Comparison of ENCODE assay signal across 11 mouse cellular contexts in the genomic region with DNA sequence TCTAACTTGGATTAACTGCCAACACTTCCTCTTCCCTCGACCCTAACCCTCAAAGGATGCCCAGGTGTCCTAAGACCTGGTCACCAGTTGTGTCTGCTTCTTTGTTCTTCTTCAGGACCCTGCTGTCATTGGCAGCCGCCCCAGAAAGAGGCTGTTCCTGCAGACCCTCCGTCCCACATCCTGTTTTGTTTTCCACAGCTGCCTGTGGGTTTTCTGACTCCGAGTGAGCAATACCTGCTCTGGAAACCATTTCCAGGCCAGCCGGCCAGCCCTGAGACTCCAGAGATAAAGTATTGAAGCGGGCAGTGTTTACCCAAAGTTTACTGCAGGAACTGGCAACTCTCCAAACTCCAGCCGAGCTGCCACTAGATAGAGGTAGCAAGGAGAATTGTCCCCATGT.
DNase-seq lines count a peak whose midpoint lies in the region; ATAC-seq and TF ChIP-seq lines count a peak whose summit lies in the region.
"Had no signal": no experiment of that assay in that cellular context is flagged by ENCODE, and none has a peak within 500 bp of the region (broad histone marks: within the 10 kb centered on the region; RNA-seq: fewer than 3 reads in every experiment).

No protein-coding gene starts in this region.

- no peak for TF ChIP-seq POLR2A in liver, adult 2 months (IDR thresholded peaks at IDR 0.05; ENCODE audit: extremely low read depth, insufficient read depth, low read length)
- no peak for TF ChIP-seq POLR2A in thymus, adult 2 months (IDR thresholded peaks at IDR 0.05; ENCODE audit: control insufficient read depth, extremely low read depth, insufficient read depth, low read length, poor library complexity)

- 8% methylated on average over 7 of the region's 7 CpGs for WGBS in liver, adult 2 months
- 8% methylated on average over 7 of the region's 7 CpGs for WGBS in liver, postnatal 0 days (ENCODE audit: insufficient replicate concordance)
- 9% methylated on average over 7 of the region's 7 CpGs for WGBS in intestine, embryonic 15.5 days
- WGBS in thymus, adult 2 months = 7% methylated on average over 7 of the region's 7 CpGs

- H3K27ac ChIP-seq in liver, adult 2 months (replicated peaks; ENCODE audit: insufficient read depth, low read depth, low read length) = no peak overlapping the region
- H3K27ac ChIP-seq in liver, postnatal 0 days (ENCODE audit: low read depth) = no peak overlapping the region
- H3K27ac ChIP-seq in intestine, embryonic 15.5 days = peak overlapping the region; percentile 22; the same call in 1 of the 2 replicates
- H3K27ac ChIP-seq in thymus, adult 2 months (ENCODE audit: control insufficient read depth, insufficient read depth, low read length) = peak overlapping the region; percentile 99

- H3K4me1 ChIP-seq in liver, adult 2 months (ENCODE audit: control insufficient read depth, insufficient read depth, low read length) = peaks cover 14% of the 10 kb centered on the region
- H3K4me1 ChIP-seq in liver, postnatal 0 days (ENCODE audit: insufficient read depth) = 0 out of 2 replicates have a peak, but pooled peaks cover 4% of the 10 kb centered on the region
- no peaks in the 10 kb centered on the region for H3K4me1 ChIP-seq in intestine, embryonic 15.5 days (replicated peaks)
- H3K4me1 ChIP-seq in thymus, adult 2 months (replicated peaks; ENCODE audit: control insufficient read depth, insufficient read depth, low read length) = peaks cover 27% of the 10 kb centered on the region

- no peaks in the 10 kb centered on the region for H3K36me3 ChIP-seq in liver, adult 2 months (ENCODE audit: control insufficient read depth, insufficient read depth, low read length)
- no peaks in the 10 kb centered on the region for H3K36me3 ChIP-seq in liver, postnatal 0 days (replicated peaks; ENCODE audit: insufficient read depth, low read length)
- H3K36me3 ChIP-seq in intestine, embryonic 15.5 days = no peaks in the 10 kb centered on the region
- H3K36me3 ChIP-seq in thymus, adult 2 months (ENCODE audit: control insufficient read depth, insufficient read depth, low read length) = no peaks in the 10 kb centered on the region

- no peaks in the 10 kb centered on the region for H3K27me3 ChIP-seq in liver, adult 2 months (ENCODE audit: control insufficient read depth, insufficient read depth, low read length)
- H3K27me3 ChIP-seq in liver, postnatal 0 days (ENCODE audit: insufficient read depth, low read length) = no peaks in the 10 kb centered on the region
- no peaks in the 10 kb centered on the region for H3K27me3 ChIP-seq in intestine, embryonic 15.5 days (replicated peaks)
- no peaks in the 10 kb centered on the region for H3K27me3 ChIP-seq in thymus, adult 2 months (ENCODE audit: control insufficient read depth, insufficient read depth, low read length)

- H3K9ac ChIP-seq in liver, adult 2 months (ENCODE audit: low read depth, low read length) = no peak overlapping the region
- H3K9ac ChIP-seq in liver, postnatal 0 days (replicated peaks) = no peak overlapping the region
- H3K9ac ChIP-seq in intestine, embryonic 15.5 days = no peak overlapping the region

- no peaks in the 10 kb centered on the region for H3K9me3 ChIP-seq in liver, postnatal 0 days (ENCODE audit: low read length)
- H3K9me3 ChIP-seq in intestine, embryonic 15.5 days = no peaks in the 10 kb centered on the region

- DNase-seq in CD4-positive, CD25-positive, alpha-beta regulatory T cell, adult 2 months (ENCODE audit: low read depth, low spot score) = peak; percentile 6
- peak; percentile 49 for DNase-seq in liver, adult 2 months (ENCODE audit: extremely low read depth, low read depth, low spot score)
- DNase-seq in liver, postnatal 0 days = no peak
- DNase-seq in thymus, adult 2 months = peak; percentile 77
- no peak for DNase-seq in gastrocnemius, postnatal 10 days
- no peak for DNase-seq in gastrocnemius, postnatal 25 days
- DNase-seq: kidney, adult 9 months; liver; right cerebral cortex, postnatal 25 days had no signal

- H3K4me2 ChIP-seq in liver, postnatal 0 days (ENCODE audit: low read depth, low read length) = no peak overlapping the region
- peak overlapping the region; percentile 28; the same call in 1 of the 2 replicates for H3K4me2 ChIP-seq in intestine, embryonic 15.5 days (replicated peaks)

- no peak overlapping the region for H3K4me3 ChIP-seq in liver, adult 2 months (ENCODE audit: insufficient read depth, low read depth, low read length)
- no peak overlapping the region for H3K4me3 ChIP-seq in liver, postnatal 0 days (ENCODE audit: low read depth, low read length)
- H3K4me3 ChIP-seq in intestine, embryonic 15.5 days (replicated peaks) = no peak overlapping the region
- H3K4me3 ChIP-seq in thymus, adult 2 months (ENCODE audit: control insufficient read depth, insufficient read depth, low read length) = peak overlapping the region; percentile 13

- no peak for TF ChIP-seq EP300 in liver, postnatal 0 days (IDR thresholded peaks at IDR 0.05; ENCODE audit: low read depth)

- H3K79me2 ChIP-seq in liver, adult 2 months (ENCODE audit: control insufficient read depth, insufficient read depth, low read length) = no peaks in the 10 kb centered on the region

- no peak for ATAC-seq in CD4-positive, CD25-positive, alpha-beta regulatory T cell, adult 4 months
- no peak for ATAC-seq in liver, postnatal 0 days
- ATAC-seq in intestine, embryonic 15.5 days = peak; percentile 28; the same call in 1 of the 2 replicates

- no peak for TF ChIP-seq CTCF in liver, adult 2 months (IDR thresholded peaks at IDR 0.05; ENCODE audit: low read depth, low read length)
- no peak for TF ChIP-seq CTCF in liver, postnatal 0 days (IDR thresholded peaks at IDR 0.05; ENCODE audit: low read depth)
- no peak for TF ChIP-seq CTCF in thymus, adult 2 months (IDR thresholded peaks at IDR 0.05; ENCODE audit: borderline replicate concordance, control insufficient read depth, extremely low read depth, insufficient read depth, low read length, poor library complexity)

Comparison
In these comparisons a context has a peak if more than half of its experiments do, and no peak if none do; other contexts are left out.
1. DNase-seq: peak in CD4-positive, CD25-positive, alpha-beta regulatory T cell, adult 2 months (single experiment), liver, adult 2 months (single experiment) and thymus, adult 2 months (single experiment); none in liver, postnatal 0 days (single experiment), gastrocnemius, postnatal 10 days (single experiment) and gastrocnemius, postnatal 25 days (single experiment).
2. H3K27ac ChIP-seq: peak in intestine, embryonic 15.5 days (single experiment) and thymus, adult 2 months (single experiment); none in liver, adult 2 months (single experiment) and liver, postnatal 0 days (single experiment).